Mouse (Mus musculus): Measurements from ENCODE around the gene Lsm4. TPM values are rescaled to one million over a fixed set of nuclear protein-coding genes. Genes with fewer than 3 reads are reported as not detected.
A peak's percentile ranks its signal among the peaks of the same experiment; 100 is the strongest.

Lsm4 gene
- polyA plus RNA-seq, 1 experiment from 2014 or later = 258 TPM

DNA sequence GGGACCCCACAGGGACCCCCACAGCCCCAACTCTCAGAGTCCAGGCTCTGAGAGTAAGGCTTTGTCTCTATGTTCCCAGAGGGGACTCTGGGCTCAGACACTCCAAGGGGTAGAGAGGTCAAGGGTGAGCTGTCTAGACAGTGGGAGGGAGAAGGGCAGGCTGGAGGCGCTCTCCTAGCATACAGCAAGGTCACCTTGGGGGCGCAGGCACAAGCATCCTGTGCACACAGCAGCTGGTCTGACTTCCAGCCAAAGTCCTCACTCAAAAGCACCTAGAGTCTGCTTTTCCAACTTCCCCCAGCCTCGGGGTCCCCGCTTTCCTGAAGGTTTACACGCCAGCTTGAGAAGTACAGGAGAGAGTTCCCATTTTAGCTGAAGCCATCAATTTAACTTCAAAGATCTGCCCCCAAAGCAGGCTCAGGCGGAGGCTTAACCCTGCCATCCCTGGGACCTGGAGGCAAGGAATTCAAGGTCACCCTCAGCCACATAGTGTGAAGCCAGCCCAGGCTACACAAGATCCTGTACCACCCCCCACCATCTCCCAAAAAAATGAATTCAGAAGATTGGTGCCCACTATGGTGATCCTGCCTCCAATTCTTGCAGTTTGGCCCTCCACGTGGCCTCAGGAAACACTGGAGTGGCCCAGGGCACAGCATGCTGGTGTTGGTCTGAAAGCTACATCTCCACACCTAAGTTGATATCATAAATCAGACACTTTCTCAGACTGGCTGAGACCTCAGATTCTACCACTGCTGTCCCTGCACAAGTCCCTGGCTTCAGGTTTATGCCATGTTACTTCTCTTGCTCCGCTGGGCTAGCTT lies 25.5 kb upstream of the Lsm4 start:
- no peaks in the 10 kb centered on the region for H3K9me3 ChIP-seq (replicated peaks; ENCODE audit: control insufficient read depth, low read length)
- H3K4me1 ChIP-seq (ENCODE audit: control insufficient read depth, insufficient read depth, low read length) = peaks cover 47% of the 10 kb centered on the region
- no peak overlapping the region for H3K4me2 ChIP-seq (ENCODE audit: low read depth, low read length)
- no peak for ATAC-seq (replicated peaks; ENCODE audit: extremely low read depth, insufficient read depth, low FRiP score)
- peak overlapping the region; percentile 63 for H3K9ac ChIP-seq (ENCODE audit: low read length)
- H3K4me3 ChIP-seq (ENCODE audit: low read length) = no peak overlapping the region
- WGBS = 43% methylated on average over 8 of the region's 8 CpGs
- peak overlapping the region; percentile 88 for H3K27ac ChIP-seq (ENCODE audit: low read length)
- peaks cover 25% of the 10 kb centered on the region for H3K36me3 ChIP-seq (ENCODE audit: control insufficient read depth, insufficient read depth)
- H3K27me3 ChIP-seq (ENCODE audit: control insufficient read depth, insufficient read depth, low read length) = no peaks in the 10 kb centered on the region

GRCm38 (mm10) chr8:70648164-70648442 lies 24.9 kb upstream of the Lsm4 start:
- Histone ChIP-seq H3K9me3 (replicated peaks; ENCODE audit: control insufficient read depth, low read length) (no peaks in the 10 kb centered on the region), H3K9ac (ENCODE audit: low read length) (peak overlapping the region; percentile 63), H3K4me3 (ENCODE audit: low read length) (no peak overlapping the region), H3K36me3 (ENCODE audit: control insufficient read depth, insufficient read depth) (peaks cover 25% of the 10 kb centered on the region), H3K27ac (ENCODE audit: low read length) (peak overlapping the region; percentile 88), H3K4me2 (ENCODE audit: low read depth, low read length) (no peak overlapping the region), H3K27me3 (ENCODE audit: control insufficient read depth, insufficient read depth, low read length) (no peaks in the 10 kb centered on the region), H3K4me1 (ENCODE audit: control insufficient read depth, insufficient read depth, low read length) (peaks cover 47% of the 10 kb centered on the region)
- no peak for ATAC-seq (replicated peaks; ENCODE audit: extremely low read depth, insufficient read depth, low FRiP score)
- WGBS = 38% methylated on average over 1 of the region's 1 CpGs

GRCm38 (mm10) chr8:70648921-70649320 lies 24.1 kb upstream of the Lsm4 start:
- peak; percentile 8; the same call in 1 of the 2 replicates for ATAC-seq (replicated peaks; ENCODE audit: extremely low read depth, insufficient read depth, low FRiP score)
- peaks cover 47% of the 10 kb centered on the region for H3K4me1 ChIP-seq (ENCODE audit: control insufficient read depth, insufficient read depth, low read length)

DNA sequence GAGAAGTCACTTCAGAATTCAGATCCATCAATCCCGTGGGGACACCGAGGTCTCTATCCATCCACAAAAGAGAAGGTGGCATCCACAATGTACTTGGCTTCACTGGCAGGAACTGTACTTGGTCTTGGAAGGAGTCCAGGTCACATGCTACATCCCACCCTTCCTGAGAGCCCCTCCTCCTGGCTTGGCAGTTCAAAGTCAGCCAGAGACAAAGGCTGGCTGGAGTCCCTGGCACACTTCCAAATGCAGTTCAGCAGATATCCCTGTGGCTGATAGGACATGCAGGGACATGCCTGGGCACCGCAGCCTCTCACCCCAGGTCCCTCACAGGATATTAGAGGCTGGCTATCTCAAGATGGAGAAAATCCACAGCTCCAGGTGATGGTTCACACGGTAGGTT lies 23.7 kb upstream of the Lsm4 start:
- Histone ChIP-seq H3K36me3 (ENCODE audit: control insufficient read depth, insufficient read depth) (peaks cover 25% of the 10 kb centered on the region), H3K9me3 (replicated peaks; ENCODE audit: control insufficient read depth, low read length) (no peaks in the 10 kb centered on the region), H3K27me3 (ENCODE audit: control insufficient read depth, insufficient read depth, low read length) (no peaks in the 10 kb centered on the region), H3K4me3 (ENCODE audit: low read length) (no peak overlapping the region), H3K4me1 (ENCODE audit: control insufficient read depth, insufficient read depth, low read length) (peaks cover 47% of the 10 kb centered on the region), H3K27ac (ENCODE audit: low read length) (peak overlapping the region; percentile 89), H3K9ac (ENCODE audit: low read length) (no peak overlapping the region; the same call in 1 of the 2 replicates), H3K4me2 (ENCODE audit: low read depth, low read length) (0 out of 2 replicates have a peak overlapping the region, but pooled peaks have one; percentile 5)
- ATAC-seq (replicated peaks; ENCODE audit: extremely low read depth, insufficient read depth, low FRiP score) = peak; percentile 87
- 24% methylated on average over 4 of the region's 4 CpGs for WGBS

More at GRCm38 (mm10) chr8:70648921-70649320, 24.1 kb upstream of the Lsm4 start:
- H3K9ac ChIP-seq (ENCODE audit: low read length) = peak overlapping the region; percentile 28
- 46% methylated on average over 3 of the region's 3 CpGs for WGBS
- H3K27me3 ChIP-seq (ENCODE audit: control insufficient read depth, insufficient read depth, low read length) = no peaks in the 10 kb centered on the region
- H3K36me3 ChIP-seq (ENCODE audit: control insufficient read depth, insufficient read depth) = peaks cover 25% of the 10 kb centered on the region
- no peaks in the 10 kb centered on the region for H3K9me3 ChIP-seq (replicated peaks; ENCODE audit: control insufficient read depth, low read length)
- H3K4me3 ChIP-seq (ENCODE audit: low read length) = no peak overlapping the region
- H3K4me2 ChIP-seq (ENCODE audit: low read depth, low read length) = 0 out of 2 replicates have a peak overlapping the region, but pooled peaks have one; percentile 5
- H3K27ac ChIP-seq (ENCODE audit: low read length) = peak overlapping the region; percentile 88

- WGBS = 91% methylated on average over 17 of the region's 17 CpGs
- Histone ChIP-seq H3K9me3 (replicated peaks; ENCODE audit: control insufficient read depth, low read length) (no peaks in the 10 kb centered on the region), H3K4me2 (ENCODE audit: low read depth, low read length) (no peak overlapping the region), H3K27ac (ENCODE audit: low read length) (no peak overlapping the region), H3K4me3 (ENCODE audit: low read length) (no peak overlapping the region), H3K27me3 (ENCODE audit: control insufficient read depth, insufficient read depth, low read length) (no peaks in the 10 kb centered on the region), H3K9ac (ENCODE audit: low read length) (no peak overlapping the region), H3K36me3 (ENCODE audit: control insufficient read depth, insufficient read depth) (peaks cover 30% of the 10 kb centered on the region), H3K4me1 (ENCODE audit: control insufficient read depth, insufficient read depth, low read length) (peaks cover 45% of the 10 kb centered on the region)
- no peak for ATAC-seq (replicated peaks; ENCODE audit: extremely low read depth, insufficient read depth, low FRiP score)
Measured at GRCm38 (mm10) chr8:70650351-70650750, 22.7 kb upstream of the Lsm4 start.

- H3K27me3 ChIP-seq (ENCODE audit: control insufficient read depth, insufficient read depth, low read length) = no peaks in the 10 kb centered on the region
- no peak overlapping the region for H3K9ac ChIP-seq (ENCODE audit: low read length)
- no peak for ATAC-seq (replicated peaks; ENCODE audit: extremely low read depth, insufficient read depth, low FRiP score)
- H3K9me3 ChIP-seq (replicated peaks; ENCODE audit: control insufficient read depth, low read length) = no peaks in the 10 kb centered on the region
- no peak overlapping the region for H3K27ac ChIP-seq (ENCODE audit: low read length)
- WGBS = 72% methylated on average over 2 of the region's 2 CpGs
- H3K36me3 ChIP-seq (ENCODE audit: control insufficient read depth, insufficient read depth) = peaks cover 42% of the 10 kb centered on the region
- no peak overlapping the region for H3K4me2 ChIP-seq (ENCODE audit: low read depth, low read length)
- no peak overlapping the region for H3K4me3 ChIP-seq (ENCODE audit: low read length)
- H3K4me1 ChIP-seq (ENCODE audit: control insufficient read depth, insufficient read depth, low read length) = peaks cover 28% of the 10 kb centered on the region
Measured at GRCm38 (mm10) chr8:70653226-70653625, 19.8 kb upstream of the Lsm4 start.

- Histone ChIP-seq H3K9me3 (replicated peaks; ENCODE audit: control insufficient read depth, low read length) (no peaks in the 10 kb centered on the region), H3K27ac (ENCODE audit: low read length) (no peak overlapping the region), H3K36me3 (ENCODE audit: control insufficient read depth, insufficient read depth) (peaks cover 42% of the 10 kb centered on the region), H3K4me1 (ENCODE audit: control insufficient read depth, insufficient read depth, low read length) (peaks cover 27% of the 10 kb centered on the region), H3K9ac (ENCODE audit: low read length) (no peak overlapping the region), H3K4me3 (ENCODE audit: low read length) (no peak overlapping the region), H3K27me3 (ENCODE audit: control insufficient read depth, insufficient read depth, low read length) (no peaks in the 10 kb centered on the region), H3K4me2 (ENCODE audit: low read depth, low read length) (no peak overlapping the region)
- no peak for ATAC-seq (replicated peaks; ENCODE audit: extremely low read depth, insufficient read depth, low FRiP score)
- 69% methylated on average over 1 of the region's 1 CpGs for WGBS
Measured at GRCm38 (mm10) chr8:70654121-70654520, 18.9 kb upstream of the Lsm4 start.

GRCm38 (mm10) chr8:70655469-70655868 lies 17.6 kb upstream of the Lsm4 start:
- H3K4me1 ChIP-seq (ENCODE audit: control insufficient read depth, insufficient read depth, low read length) = peaks cover 20% of the 10 kb centered on the region
- no peak overlapping the region for H3K27ac ChIP-seq (ENCODE audit: low read length)
- H3K27me3 ChIP-seq (ENCODE audit: control insufficient read depth, insufficient read depth, low read length) = no peaks in the 10 kb centered on the region
- no peak for ATAC-seq (replicated peaks; ENCODE audit: extremely low read depth, insufficient read depth, low FRiP score)
- H3K36me3 ChIP-seq (ENCODE audit: control insufficient read depth, insufficient read depth) = peaks cover 36% of the 10 kb centered on the region
- 66% methylated on average over 2 of the region's 2 CpGs for WGBS
- no peak overlapping the region for H3K9ac ChIP-seq (ENCODE audit: low read length)
- no peak overlapping the region for H3K4me2 ChIP-seq (ENCODE audit: low read depth, low read length)
- H3K9me3 ChIP-seq (replicated peaks; ENCODE audit: control insufficient read depth, low read length) = no peaks in the 10 kb centered on the region
- H3K4me3 ChIP-seq (ENCODE audit: low read length) = no peak overlapping the region

DNA sequence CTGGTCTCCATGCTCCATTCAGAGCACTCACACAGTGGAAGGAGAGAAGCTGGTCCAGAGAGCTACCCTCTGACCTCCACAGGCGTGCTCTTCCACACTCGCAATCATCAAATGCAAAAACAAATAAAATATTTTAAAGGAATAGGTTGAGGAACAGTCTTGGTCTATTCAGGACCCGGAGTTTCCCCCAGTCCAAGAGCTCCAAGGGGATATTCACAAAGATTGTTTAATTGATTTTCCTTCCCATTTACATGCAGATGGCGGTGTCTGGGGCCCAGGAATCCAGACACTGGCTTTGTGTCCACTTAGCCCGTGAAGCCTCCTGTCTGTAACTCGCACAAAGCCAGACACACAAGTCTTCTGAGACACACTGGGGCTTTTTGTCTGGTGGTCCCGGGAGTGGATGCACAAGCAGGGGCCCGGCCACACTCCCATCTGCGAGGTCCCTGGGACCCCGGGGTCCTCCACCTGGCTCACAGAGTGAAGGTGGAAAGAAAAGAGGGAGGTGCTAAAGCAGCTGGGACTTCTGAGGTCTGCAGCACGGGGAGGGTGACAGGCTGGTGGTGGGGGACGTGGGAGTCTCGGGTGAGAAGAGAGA lies 16.8 kb upstream of the Lsm4 start:
- no peaks in the 10 kb centered on the region for H3K9me3 ChIP-seq (replicated peaks; ENCODE audit: control insufficient read depth, low read length)
- ATAC-seq (replicated peaks; ENCODE audit: extremely low read depth, insufficient read depth, low FRiP score) = no peak
- no peak overlapping the region for H3K27ac ChIP-seq (ENCODE audit: low read length)
- no peaks in the 10 kb centered on the region for H3K27me3 ChIP-seq (ENCODE audit: control insufficient read depth, insufficient read depth, low read length)
- no peak overlapping the region for H3K9ac ChIP-seq (ENCODE audit: low read length)
- H3K36me3 ChIP-seq (ENCODE audit: control insufficient read depth, insufficient read depth) = peaks cover 28% of the 10 kb centered on the region
- H3K4me2 ChIP-seq (ENCODE audit: low read depth, low read length) = no peak overlapping the region
- WGBS = 83% methylated on average over 13 of the region's 13 CpGs
- no peak overlapping the region for H3K4me3 ChIP-seq (ENCODE audit: low read length)
- peaks cover 22% of the 10 kb centered on the region for H3K4me1 ChIP-seq (ENCODE audit: control insufficient read depth, insufficient read depth, low read length)

All from heart, embryonic 16.5 days (tissue).